Mouse (Mus musculus): ENCODE results near the gene Plcg2. TPM values are rescaled to one million over a fixed set of nuclear protein-coding genes. Genes with fewer than 3 reads are reported as not detected.

The Plcg2 gene
- total RNA-seq, 2 experiments from 2014 or later: 2.1 to 2.4 TPM

DNA sequence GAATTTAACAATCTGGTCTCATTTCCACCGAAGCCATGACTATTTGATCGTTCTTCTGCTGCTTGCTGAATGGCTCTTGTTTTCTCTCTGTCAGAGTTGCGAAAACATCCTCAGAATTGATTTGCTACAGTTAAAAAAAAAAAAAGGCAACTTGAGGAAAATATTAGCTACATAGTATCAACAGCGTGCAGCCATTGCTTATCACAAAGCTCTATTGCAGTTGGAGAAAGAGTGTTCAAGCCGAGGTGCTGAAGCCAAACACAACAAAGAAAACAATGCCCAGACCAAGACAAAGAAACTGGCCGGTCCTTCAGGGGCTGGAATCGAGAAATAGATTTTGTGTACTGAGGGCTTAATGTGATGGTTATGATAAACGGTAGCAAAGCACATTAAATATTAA, 47.0 kb downstream of the Plcg2 start:
- DNase-seq (ENCODE audit: low spot score in 2 of 2): no peak

DNA sequence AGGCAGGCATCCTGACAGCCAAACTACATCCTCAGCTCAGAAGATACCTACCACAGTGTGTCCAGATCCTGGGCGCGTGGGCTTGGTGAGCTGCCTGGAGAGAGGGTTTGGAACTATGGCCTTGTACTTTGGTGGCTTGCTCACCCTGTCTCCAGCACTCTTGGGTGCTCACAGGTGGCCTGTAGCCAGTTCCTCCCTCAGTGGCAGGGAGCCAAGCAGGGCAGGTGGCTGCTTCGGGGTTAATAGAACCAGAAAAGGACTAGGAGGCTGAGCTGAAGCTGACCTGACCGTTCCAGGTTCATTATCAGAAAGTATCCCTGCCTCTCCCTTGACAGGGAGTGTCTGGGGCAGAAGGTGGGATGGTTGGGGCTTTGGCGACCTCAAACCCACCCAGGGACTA, 48.3 kb downstream of the Plcg2 start:
- no peak for DNase-seq (ENCODE audit: low spot score in 2 of 2)

DNA sequence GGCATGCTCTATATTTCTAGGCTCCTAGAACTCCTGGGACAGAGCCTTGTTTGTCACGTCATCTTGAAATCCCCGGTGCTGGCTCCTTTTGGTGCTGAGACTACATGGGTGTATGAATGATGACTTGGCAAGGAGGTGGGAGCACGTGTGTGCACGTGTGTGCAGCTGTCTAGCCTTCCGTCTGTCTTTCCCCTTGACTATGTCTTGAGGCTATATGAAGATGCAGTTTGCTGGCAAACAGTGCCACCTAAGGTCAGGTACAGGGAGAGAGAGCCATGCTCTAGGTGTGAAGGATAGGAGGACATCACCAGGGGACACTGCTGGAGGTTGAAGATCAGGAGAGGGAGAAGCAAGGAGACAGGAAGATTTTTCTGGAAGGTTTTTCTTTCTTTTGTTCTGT, 49.9 kb downstream of the Plcg2 start:
- DNase-seq (ENCODE audit: low spot score in 2 of 2): no peak

DNA sequence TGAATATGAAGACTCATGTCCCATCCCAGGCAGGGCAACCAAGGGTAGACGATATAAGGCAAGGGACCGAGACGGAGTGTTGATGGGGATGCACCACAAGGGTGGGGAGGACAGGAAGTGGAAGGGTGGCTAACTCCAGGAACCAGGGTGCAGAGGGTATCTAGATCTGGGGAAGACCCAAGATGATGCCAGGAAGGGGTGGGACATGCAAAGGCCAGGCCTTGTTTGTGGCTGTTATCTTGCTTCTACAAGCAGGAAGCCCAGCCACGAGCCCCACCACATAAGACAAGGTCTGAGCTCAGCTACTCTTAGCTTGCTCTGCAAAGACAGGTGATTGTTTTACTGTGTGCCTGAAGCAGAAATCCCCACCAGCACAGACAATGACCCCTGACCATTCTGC, 50.4 kb downstream of the Plcg2 start:
- no peak for DNase-seq (ENCODE audit: low spot score in 2 of 2)

DNA sequence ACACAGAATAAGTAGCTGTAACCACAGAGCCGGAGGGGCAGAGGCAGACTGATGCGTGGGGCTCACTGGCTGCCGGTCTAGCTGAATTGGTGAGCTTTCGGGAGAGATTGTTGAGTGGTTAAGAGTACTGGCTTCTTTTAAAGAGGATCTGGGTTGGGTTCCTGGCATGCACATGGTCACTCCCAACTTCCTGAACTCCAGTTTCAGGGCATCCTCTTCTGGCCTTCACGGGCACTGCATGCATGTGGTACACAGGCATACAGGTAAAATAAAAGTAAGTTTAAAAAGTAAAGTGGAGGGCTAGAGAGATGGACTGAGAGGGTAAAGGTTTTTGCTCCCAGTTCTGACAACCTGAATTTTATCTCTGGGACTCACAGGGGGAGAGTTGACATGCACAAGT, 52.4 kb downstream of the Plcg2 start:
- no peak for DNase-seq (ENCODE audit: low spot score in 2 of 2)

DNA sequence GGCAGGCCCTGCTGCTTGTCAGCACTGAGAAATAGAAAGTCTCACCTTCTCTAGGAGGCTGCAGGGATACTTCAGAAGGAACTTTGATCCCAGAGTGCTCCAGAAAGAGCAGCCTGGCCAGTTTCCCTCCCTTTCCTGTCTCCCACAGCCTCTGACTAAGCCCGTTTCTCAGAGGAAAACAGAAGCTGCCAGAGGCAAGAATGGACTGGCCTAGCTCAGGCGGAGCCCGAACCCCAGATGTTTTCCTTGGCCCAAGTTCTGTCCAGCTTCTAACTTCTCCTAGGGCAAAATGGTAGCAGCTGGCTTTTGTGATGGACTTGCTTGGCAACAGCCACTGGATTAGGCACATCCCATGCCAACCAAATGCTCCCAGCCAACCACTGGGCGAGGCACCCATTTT, 62.9 kb downstream of the Plcg2 start:
- DNase-seq (ENCODE audit: low spot score in 2 of 2): no peak

DNA sequence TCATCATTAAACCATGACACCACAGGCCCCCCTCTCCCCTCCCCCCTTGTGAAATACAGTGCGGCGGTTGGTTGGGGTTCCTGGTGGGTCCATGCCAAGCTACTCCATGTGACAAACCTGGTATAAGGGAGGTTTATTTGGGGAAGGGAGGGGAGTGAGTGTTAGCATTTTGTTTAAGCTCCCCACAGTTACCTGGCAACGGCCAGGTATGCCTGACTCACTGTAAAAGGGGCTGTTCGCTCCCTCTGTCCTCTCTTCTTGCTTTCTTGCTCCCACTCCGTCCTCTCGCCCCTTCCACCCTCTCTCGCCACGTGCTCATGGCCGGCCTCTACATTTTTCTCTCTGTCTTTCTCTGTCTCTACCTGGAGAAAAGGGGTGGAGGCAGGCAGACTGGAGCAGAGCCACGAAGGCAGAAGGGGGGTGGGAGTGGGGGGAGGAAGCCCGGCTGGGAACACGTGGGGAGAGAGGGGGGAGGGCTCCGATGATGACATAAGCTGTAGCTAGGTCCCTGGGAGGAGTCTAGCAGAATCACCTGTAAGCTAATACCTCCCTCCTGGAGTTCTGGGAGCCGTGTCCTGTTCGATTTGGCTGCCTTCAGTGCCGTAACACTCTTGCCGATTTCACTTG, 63.8 kb downstream of the Plcg2 start:
- no peak for DNase-seq (ENCODE audit: low spot score in 2 of 2)

DNA sequence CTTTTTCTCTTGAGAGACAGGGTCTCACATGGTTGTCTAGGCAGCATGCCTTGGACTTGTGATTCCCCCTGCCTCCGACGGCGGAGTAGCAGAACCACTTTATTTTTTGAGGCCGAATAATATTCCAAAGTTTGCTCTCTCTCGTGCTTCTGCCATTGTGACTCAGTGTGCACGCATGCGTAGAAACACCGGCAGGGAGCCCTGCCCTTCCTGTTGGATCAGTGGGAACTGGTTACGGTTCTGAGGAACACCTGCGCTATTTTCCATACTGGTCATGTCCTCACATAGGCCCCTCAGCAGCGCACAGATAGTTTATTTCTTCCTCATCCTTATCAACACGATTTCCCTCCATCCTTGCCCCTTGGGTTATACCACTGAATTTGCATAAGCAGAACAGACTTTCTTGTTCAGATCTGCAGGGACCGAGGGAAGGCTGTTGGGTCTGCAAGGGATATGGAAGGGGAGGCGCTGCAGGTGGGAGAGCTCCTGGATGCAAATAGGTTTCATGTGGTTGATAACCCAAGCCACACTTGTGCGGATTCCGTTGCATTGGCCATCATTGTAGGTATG, 64.4 kb downstream of the Plcg2 start:
- no peak for DNase-seq (ENCODE audit: low spot score in 2 of 2)

DNA sequence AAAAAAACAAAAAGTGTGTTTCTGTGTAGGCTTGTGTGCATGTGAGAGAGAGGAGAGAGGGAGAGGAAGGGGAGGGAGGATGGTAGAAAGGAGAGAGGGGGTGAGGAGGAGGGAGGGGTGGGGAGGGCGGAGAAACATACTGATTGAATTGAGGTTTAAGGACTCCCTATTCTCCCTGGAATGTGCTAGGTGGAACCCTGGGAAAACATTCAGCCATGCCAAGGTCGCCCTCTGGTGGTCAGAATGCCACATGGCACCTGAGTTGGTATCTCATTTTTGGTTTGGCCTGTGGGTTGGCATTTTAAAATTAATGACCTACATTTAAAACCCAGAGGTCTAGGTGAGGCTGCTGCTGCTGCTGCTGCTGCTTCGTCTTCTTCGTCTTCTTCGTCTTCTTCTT, 71.3 kb downstream of the Plcg2 start:
- peak; percentile 50 to 61 for DNase-seq (ENCODE audit: low spot score in 2 of 2)

DNA sequence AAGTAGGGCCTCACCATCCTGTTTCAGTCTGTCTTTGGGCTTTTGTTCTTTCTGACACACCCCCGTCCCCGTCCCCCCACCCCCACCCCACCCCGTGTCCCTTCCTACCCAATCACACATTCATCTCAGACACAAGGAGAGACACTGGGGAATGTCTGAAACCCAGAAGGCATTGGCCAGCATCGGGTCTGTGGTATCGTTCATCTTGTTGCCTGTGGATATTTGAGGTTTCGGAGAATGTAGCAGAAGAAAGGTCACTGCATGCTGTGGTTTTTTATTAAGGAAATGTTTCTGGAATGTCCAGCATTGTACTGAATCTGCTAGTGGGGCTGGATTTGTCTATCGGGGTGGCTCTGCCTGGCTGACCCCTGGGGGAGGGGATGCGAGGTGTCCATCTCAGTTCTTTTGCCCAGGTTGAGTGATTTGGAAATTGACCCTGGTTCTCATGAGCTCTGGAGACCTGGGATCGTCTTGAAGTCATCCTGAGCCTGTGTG, 78.2 kb downstream of the Plcg2 start:
- DNase-seq (ENCODE audit: low spot score in 2 of 2): no peak

DNA sequence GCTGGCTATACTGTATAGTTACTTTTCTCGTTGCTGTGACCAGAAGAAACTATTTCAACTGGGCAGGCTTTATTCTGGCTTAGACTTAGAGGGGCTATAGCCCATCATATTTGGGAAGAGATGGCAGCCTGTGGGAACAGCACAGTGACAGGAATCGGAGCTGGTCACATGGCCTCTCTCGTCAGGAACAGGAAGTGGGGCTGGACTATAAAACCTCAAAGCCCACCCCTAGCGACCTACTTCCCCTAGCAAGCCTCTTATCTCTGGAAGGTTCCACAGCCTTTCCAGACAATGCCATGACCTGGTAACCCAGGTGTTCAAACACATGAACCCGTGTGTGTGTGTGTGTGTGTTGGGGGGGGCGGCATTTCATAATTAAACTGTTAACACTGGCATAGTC, 79.0 kb downstream of the Plcg2 start:
- no peak for DNase-seq (ENCODE audit: low spot score in 2 of 2)

DNA sequence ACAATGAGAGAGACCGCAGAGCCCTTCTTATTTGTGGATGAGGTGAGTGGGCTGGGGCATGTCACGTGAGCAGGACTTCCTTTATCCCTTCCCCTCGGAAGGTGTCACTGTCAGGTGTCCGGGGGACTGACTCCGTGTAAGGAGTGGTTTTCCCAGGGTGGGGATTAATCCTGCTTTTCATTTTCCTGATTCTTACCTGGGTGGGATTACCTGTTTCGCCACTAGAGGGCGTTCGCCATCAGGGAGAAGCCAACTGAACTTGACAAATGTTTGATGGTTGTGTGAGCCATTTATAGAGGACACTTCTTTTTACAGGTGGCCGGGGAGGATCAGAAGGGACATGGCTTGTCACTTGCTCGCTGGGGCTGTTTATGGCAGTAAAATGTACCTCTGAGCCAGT, 79.8 kb downstream of the Plcg2 start:
- DNase-seq (ENCODE audit: low spot score in 2 of 2): no peak

DNA sequence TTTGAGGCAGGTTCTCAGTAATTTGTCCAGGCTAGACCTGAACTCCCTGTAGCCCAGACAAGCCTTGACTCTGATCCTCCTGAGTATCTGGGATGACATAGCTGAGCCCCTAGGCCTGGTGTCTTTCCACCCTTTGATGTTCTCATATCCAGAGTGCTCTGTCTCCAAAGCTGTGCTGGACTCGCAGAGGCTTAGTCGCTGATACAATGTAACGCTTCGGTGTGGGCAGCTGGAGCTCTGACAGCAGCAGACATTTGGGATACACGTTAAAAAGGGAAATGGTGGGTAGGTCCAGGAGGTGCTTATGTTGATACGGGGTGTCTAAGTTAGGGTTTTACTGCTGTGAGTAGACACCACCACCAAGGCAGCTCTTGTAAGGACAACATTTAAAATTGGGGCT, 80.8 kb downstream of the Plcg2 start:
- DNase-seq (ENCODE audit: low spot score in 2 of 2): no peak

DNA sequence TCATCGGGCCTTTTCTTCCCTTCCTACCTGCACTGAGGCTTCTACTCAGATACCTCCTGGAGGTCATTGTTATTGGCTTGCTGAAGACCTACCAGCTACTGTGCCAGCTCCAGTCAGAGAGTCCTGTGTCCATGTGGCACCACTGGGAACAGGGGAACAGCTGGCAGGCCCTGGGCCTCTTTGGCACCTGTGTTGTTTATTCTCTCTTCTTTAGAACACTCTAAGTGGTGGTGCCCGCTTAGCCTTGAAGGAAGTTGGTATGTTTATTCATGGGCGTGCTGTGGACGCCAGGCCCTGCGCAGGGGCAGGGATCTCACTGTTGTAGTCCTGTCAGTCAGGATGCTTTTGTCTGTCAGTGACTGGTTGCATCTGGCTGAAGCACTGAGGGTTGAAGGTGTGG, 95.8 kb downstream of the Plcg2 start:
- no peak for DNase-seq (ENCODE audit: low spot score in 2 of 2)

DNA sequence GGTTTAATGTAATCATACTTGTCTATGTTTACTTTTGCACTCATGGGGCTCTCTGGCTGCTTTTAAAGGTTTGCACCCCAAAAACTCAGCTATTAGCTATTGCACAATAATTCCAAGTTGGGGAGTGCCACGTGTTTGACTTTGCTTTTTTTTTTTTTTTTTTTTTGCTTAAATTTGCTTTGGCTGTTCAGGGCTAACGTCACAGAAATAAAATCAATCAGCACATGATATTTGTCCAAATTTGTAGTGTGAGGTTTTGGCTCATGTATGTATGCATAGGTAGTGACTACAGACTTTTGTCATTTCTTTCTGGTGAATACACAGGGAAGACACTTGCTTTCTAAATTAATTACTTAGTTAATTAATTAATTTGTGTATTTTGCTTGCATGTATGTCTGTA, 96.9 kb downstream of the Plcg2 start:
- DNase-seq (ENCODE audit: low spot score in 2 of 2): no peak

DNA sequence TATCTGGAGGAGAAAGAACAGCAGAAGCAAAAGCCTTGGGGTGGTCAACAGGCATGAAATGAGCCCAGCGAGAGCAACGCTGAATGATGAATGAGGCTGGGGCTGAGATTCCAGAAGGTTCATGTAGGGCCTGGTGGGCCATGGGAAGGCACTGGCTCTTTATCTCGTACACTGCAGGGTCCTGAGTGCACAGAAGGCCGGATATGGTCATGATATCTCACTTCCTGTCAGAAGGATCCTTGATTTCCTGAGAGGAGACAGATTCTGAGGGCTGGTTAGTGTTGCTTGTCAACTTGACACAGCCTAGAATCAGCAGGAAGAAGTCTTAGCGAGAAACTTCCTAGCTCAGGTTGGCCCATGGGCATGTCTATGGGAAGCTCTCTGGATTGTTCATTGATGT, 98.7 kb downstream of the Plcg2 start:
- DNase-seq (ENCODE audit: low spot score in 2 of 2): no peak

DNA sequence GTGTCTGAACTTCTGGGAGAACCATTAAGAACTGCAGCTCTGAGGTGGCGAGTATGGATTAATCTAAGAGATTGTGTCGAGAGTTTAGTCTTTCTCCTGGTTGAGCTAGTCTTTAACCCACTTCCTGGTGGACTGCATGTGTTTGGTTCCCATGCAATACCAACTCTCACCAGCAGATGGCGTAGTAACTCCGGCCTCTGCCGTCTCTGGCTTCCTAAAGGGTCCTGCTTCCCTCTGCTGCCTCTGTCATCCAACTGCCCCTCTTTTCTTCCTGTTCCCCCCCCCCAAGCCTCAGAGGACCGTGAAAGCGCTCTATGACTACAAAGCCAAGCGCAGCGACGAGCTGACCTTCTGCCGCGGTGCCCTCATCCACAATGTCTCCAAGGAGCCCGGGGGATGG, 102.7 kb downstream of the Plcg2 start:
- no peak for DNase-seq (ENCODE audit: low spot score in 2 of 2)

DNA sequence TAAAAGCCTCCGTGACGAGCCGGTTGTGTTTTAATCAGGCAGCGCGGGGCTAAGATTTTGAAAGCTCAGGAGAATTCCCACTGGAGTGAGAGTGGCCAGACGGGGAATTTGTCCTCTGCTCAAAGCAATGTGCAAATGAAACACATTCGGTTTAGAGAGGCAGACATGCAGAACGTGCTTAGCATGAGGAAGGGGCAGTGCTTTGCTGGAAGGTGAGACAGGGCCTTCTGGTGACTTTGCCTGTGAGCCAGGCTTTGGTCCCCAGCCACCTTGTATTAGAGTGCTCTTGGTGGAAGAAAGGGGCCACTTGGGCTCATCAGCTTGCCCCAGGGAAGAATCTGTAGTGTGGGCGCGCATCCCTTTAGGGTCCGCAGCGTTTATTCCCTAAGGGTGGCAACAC, 106.0 kb downstream of the Plcg2 start:
- DNase-seq (ENCODE audit: low spot score in 2 of 2): no peak

DNA sequence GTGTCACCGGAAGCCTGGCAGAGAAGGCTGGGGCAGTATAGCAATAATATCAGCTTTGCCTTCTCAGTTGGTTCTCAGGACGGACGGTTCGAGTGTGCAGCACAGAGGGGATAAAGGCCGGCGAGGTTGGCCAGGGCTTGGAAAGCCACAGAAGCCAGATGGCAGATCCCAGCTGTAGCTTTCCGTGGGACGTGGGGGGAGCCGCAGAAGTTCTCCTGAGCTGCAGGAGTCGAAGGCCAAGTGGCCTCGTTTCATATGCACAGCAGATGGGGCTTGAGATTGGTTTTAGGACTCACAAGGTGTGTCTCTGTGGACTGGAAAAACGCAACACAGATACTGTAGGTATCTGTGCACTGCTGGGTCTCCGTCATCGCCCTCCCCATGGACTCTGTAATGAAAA, 106.6 kb downstream of the Plcg2 start:
- DNase-seq (ENCODE audit: low spot score in 2 of 2): no peak

DNA sequence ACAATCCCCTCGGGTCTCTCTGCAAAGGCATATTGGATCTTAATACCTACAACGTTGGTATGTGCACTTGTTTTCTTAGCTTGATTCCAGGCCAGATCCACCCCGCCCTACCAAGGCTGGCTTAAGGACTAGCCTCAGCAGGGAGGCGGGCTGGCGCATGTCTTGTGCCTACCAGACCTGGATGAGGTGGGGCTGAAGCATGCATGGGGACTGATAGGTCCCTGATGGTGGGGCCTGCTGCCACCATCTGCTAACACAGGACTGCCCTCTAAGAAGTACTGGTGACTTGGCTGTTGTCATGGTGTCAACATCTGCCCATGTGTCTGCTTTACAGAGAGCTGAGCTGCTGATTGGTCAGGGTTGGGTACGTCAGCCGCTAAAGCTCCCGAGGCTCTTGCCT, 107.1 kb downstream of the Plcg2 start:
- no peak for DNase-seq (ENCODE audit: low spot score in 2 of 2)

DNA sequence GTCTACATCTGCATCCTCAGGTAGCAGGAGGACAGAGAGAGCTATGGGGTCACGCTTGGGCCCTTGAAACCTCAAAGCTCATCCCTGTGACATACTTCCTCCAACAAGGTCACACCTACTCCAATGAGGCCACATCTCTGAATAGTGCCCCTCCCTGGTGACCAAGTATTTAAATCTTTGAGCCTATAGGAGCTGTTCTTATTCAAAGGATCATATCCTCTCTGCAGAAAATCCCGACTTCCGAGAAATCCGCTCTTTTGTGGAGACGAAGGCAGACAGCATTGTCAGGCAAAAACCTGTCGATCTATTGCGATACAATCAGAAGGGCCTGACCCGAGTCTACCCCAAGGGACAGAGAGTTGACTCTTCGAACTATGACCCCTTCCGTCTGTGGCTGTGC, 112.4 kb downstream of the Plcg2 start:
- DNase-seq (ENCODE audit: low spot score in 2 of 2): no peak

DNA sequence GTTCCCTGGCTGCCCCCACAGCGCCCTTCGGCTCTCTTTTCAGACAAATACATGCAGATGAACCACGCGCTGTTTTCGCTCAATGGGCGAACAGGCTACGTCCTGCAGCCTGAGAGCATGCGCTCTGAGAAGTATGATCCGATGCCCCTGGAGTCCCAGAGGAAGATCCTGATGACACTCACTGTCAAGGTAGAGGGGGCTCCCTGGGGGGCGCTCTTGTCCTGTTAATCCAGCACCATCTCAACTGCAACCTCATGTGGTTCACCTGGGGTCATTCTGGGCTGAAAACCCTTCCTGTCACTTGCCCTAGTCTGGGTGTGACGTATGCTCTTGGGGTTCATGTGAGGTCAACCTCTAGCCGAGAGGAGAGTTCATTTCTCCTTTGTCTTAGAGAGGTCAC, 114.8 kb downstream of the Plcg2 start:
- no peak for DNase-seq (ENCODE audit: low spot score in 2 of 2)

DNA sequence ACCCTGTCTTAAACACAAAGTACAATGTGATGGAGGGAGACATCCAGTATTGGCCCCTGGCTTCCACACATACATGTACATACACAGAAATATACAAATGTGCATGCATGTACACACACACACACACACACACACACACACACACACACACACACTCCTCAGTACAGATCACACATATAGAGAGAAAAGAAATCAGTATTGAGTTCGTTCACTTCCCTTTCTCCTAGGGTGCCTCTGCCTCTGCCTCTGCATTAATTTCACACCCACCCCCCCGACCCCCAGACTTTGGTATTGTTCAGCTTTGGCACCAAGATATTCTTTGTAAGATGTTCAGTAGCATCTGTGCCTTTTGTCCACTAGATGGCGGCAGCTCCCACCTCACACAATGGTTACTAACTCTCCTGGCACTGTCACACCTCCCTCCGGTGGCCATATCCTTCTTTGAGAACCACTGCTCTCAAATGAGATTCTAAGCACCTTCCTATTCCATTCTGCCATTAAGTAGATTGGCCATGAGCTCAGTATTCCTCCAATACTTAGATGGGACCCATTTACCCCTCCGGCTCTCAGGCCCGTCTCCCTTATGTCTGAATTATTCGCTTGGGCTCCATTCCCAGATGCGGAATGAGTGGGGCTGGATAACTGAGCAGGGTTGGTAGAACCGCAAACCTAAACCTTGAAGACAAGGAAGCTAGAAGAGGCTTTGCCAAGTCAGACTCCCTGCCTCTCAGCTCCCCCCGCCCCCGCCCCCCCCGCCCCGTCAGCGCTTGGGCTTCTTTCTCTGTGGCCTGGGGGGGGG, 128.1 kb downstream of the Plcg2 start:
- peak in 1 of 2 experiments; percentile 27 for DNase-seq (ENCODE audit: low spot score in 2 of 2)

Data from gastrocnemius, postnatal 4 days (tissue).